Mouse (Mus musculus) kidney, adult 8-10 months (tissue): ENCODE results near the gene Tbc1d10a.

Experiments
- DNase-seq, 2 experiments: peaks; one replicate each; pipeline ENCODE4 v3.0.0; 2022

The Tbc1d10a gene

GRCm38 (mm10) chr11:4186486-4187317 lies at the start of gene Tbc1d10a:
Gene Tbc1d10a (plus strand): TSS chr11:4186789.
- DNase-seq, result peak; percentile 99

- no peak for DNase-seq
These were observed 47.6 kb upstream of the Tbc1d10a start for GRCm38 (mm10) chr11:4138964-4139363.

- DNase-seq, result no peak
These were observed 45.1 kb upstream of the Tbc1d10a start for GRCm38 (mm10) chr11:4141505-4141904.

- DNase-seq, result no peak
These were observed 44.2 kb upstream of the Tbc1d10a start for GRCm38 (mm10) chr11:4142352-4142751.

- no peak for DNase-seq
These were observed 43.1 kb upstream of the Tbc1d10a start for GRCm38 (mm10) chr11:4143281-4144062.

- no peak for DNase-seq
These were observed 40.2 kb upstream of the Tbc1d10a start for GRCm38 (mm10) chr11:4146381-4146780.

- DNase-seq, result no peak
These were observed 39.5 kb upstream of the Tbc1d10a start for GRCm38 (mm10) chr11:4147098-4147497.

GRCm38 (mm10) chr11:4148120-4148519 lies 38.5 kb upstream of the Tbc1d10a start:
- peak; percentile 28 to 57 for DNase-seq

GRCm38 (mm10) chr11:4148536-4149156 lies 37.9 kb upstream of the Tbc1d10a start:
- no peak for DNase-seq

GRCm38 (mm10) chr11:4149886-4150285 lies 36.7 kb upstream of the Tbc1d10a start:
- no peak for DNase-seq

GRCm38 (mm10) chr11:4153694-4154093 lies 32.9 kb upstream of the Tbc1d10a start:
- DNase-seq, result no peak

- DNase-seq, result no peak
These were observed 30.9 kb upstream of the Tbc1d10a start for GRCm38 (mm10) chr11:4155641-4156040.

- peak; percentile 41 to 51 for DNase-seq
These were observed 27.9 kb upstream of the Tbc1d10a start for GRCm38 (mm10) chr11:4158676-4159075.

GRCm38 (mm10) chr11:4159808-4160708 lies 26.5 kb upstream of the Tbc1d10a start, which contains the start of the genes Ccdc157 and Sf3a1:
Gene Ccdc157 (minus strand): TSS chr11:4160293.
Gene Sf3a1 (plus strand): TSS chr11:4160350.
- DNase-seq, result peak; percentile 91 to 94

- no peak for DNase-seq
These were observed 25.7 kb upstream of the Tbc1d10a start for GRCm38 (mm10) chr11:4160758-4161480.

GRCm38 (mm10) chr11:4164701-4165100 lies 21.9 kb upstream of the Tbc1d10a start:
- no peak for DNase-seq

- DNase-seq, result no peak
These were observed 20.0 kb upstream of the Tbc1d10a start for GRCm38 (mm10) chr11:4166467-4167090.

- peak; percentile 45 to 58 for DNase-seq
These were observed 12.0 kb upstream of the Tbc1d10a start for GRCm38 (mm10) chr11:4174586-4174985.

GRCm38 (mm10) chr11:4177716-4178115 lies 8.9 kb upstream of the Tbc1d10a start:
- no peak for DNase-seq

GRCm38 (mm10) chr11:4182061-4182460 lies 4.5 kb upstream of the Tbc1d10a start:
- no peak for DNase-seq

GRCm38 (mm10) chr11:4183511-4183910 lies 3.1 kb upstream of the Tbc1d10a start:
- DNase-seq, result no peak
